Mouse (Mus musculus): ENCODE measurements around the gene Mypn.

DNA sequence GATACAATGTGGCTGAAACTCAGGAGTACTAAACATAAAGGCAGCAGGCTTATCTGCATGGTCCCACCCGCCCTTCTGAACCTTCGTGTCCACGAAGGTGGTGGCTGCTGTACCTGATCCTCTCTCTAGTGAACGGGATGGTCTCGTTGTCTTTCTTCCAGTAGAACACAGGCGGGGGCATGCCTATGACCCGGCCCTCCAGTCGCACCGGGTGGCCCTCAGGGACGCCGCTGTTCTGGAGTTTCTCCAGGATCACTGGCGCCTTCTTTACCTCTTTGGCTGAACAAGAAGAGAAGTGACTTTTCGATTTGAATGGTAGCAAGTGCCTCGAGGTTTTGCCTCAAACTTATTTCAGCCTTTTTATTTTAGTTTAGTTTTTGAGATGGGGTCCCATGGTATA is 83.8 kb downstream of the Mypn start:
- TF ChIP-seq POLR2A (IDR thresholded peaks at IDR 0.05; ENCODE audit: insufficient read length, low read depth) (no peak), POLR2AphosphoS2 (IDR thresholded peaks at IDR 0.05; ENCODE audit: insufficient read length, low read depth) (no peak), CEBPB (IDR thresholded peaks at IDR 0.05; ENCODE audit: insufficient read depth, poor library complexity, severe bottlenecking) (no peak), E2F4 (IDR thresholded peaks at IDR 0.05; ENCODE audit: insufficient read depth) (no peak), MAX (IDR thresholded peaks at IDR 0.05; ENCODE audit: low read depth) (no peak)

Data from myocyte (in vitro differentiated cells).